ENCODE assay signal across 2 mouse cellular contexts in the genomic region with DNA sequence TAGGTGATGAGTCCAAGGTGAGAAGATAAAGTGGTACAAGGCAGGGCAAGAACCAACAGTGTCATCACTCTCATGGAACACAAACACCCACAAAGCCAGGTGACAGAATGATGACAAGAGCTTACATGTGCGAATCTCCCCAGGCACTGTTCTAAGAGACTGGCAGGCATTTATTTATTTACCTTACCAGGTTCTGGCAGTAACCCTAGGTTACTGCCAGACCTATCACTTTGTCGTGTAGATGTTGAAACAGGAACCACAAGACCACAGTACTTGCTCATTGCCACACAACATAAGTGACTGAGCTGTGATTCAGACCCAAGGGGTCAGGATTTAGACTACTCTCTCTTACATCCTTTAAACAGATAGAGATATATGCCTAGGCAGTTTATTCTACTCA.
TF ChIP-seq lines count a peak whose summit lies in the region.

No protein-coding gene starts in this region.

TF ChIP-seq in C2C12, 6 proteins besides CTCF, POLR2A, EP300 and RAD21 (continued from another document):
- peak; percentile 48 for TF ChIP-seq MYOD1 (IDR thresholded peaks at IDR 0.05; ENCODE audit: control insufficient read depth, insufficient read length, low read depth)

TF ChIP-seq in myocyte, 11 proteins besides CTCF, POLR2A, EP300 and RAD21 (continued from another document):
- TF ChIP-seq SRF (IDR thresholded peaks at IDR 0.05; ENCODE audit: control insufficient read depth, insufficient read length, low read depth) = no peak
- no peak for TF ChIP-seq MAX (IDR thresholded peaks at IDR 0.05; ENCODE audit: low read depth)
